Mouse (Mus musculus) neural tube, embryonic 13.5 days (tissue): Measurements from ENCODE around the gene Cdk16. TPM values are rescaled to one million over a fixed set of nuclear protein-coding genes. Genes with fewer than 3 reads are reported as not detected.

ENCODE experiments used
- ATAC-seq: fragments of 200-750 bp; cut with Nextera tagmentation; 2 replicates; pipeline ENCODE4 v1.8.0; 2017; ENCODE audit warnings: low read depth, mild to moderate bottlenecking, moderate TSS enrichment, moderate library complexity
- H3K27ac ChIP-seq: fragments of 300-500 bp; sonication (generic); replicated peaks from 2 replicates; pipeline ENCODE4 v1.5.1; 2015; ENCODE audit warnings: moderate library complexity, mild to moderate bottlenecking, inconsistent platforms
- H3K27me3 ChIP-seq: fragments of 300-500 bp; sonication (generic); 2 replicates; pipeline ENCODE4 v1.6.1; 2015; ENCODE audit warnings: mild to moderate bottlenecking, inconsistent platforms
- H3K36me3 ChIP-seq: fragments of 300-500 bp; sonication (generic); 2 replicates; pipeline ENCODE4 v1.6.1; 2015; ENCODE audit warnings: mild to moderate bottlenecking, inconsistent platforms
- H3K4me1 ChIP-seq: fragments of 300-500 bp; sonication (generic); replicated peaks from 2 replicates; pipeline ENCODE4 v1.6.1; 2015; ENCODE audit warnings: inconsistent platforms
- H3K4me2 ChIP-seq: fragments of 300-500 bp; sonication (generic); 2 replicates; pipeline ENCODE4 v1.6.1; 2015; ENCODE audit warnings: inconsistent platforms, mild to moderate bottlenecking, moderate library complexity
- H3K4me3 ChIP-seq: fragments of 300-500 bp; sonication (generic); 2 replicates; pipeline ENCODE4 v1.5.1; 2015; ENCODE audit warnings: mild to moderate bottlenecking, inconsistent platforms
- H3K9ac ChIP-seq: fragments of 300-500 bp; sonication (generic); 2 replicates; pipeline ENCODE4 v1.6.1; 2015; ENCODE audit warnings: moderate library complexity, mild to moderate bottlenecking, inconsistent platforms
- H3K9me3 ChIP-seq: fragments of 300-500 bp; sonication (generic); 2 replicates; pipeline ENCODE4 v1.6.1; 2016; ENCODE audit warnings: inconsistent platforms
- WGBS: fragments of 180-500 bp; shearing (Covaris S2); methylation state at CpG from one replicate; pipeline ENCODE4 v1.1.7; 2015; 5-methylcytosine and 5-hydroxymethylcytosine counted together
- polyA plus RNA-seq: library from polyadenylated mRNA; unstranded; fragments of >200 nt; fragmentation: Nextera tagmentation; extraction: Ambion mirVana; gene quantifications from 2 replicates; pipeline ENCODE4 v1.2.1, GENCODE M21; 2015

The Cdk16 gene
- 145 and 146 TPM in 2 replicates for polyA plus RNA-seq

- Histone ChIP-seq H3K27me3 (no peaks in the 10 kb centered on the region), H3K27ac (peak within 1 kb of the TSS; percentile 96)
Measured at GRCm38 (mm10) chrX:20687519-20688067, at the start of gene Cdk16. Cdk16 (plus strand) TSS chrX:20687954.

GRCm38 (mm10) chrX:20638141-20638540, 49.6 kb upstream of the Cdk16 start:
- 96% methylated on average over 2 of the region's 2 CpGs for WGBS

More at GRCm38 (mm10) chrX:20687519-20688067, at the start of gene Cdk16:
- Histone ChIP-seq H3K4me1 (peaks cover 23% of the 10 kb centered on the region), H3K4me2 (peak within 1 kb of the TSS; percentile 67), H3K9ac (peak within 1 kb of the TSS; percentile 84), H3K36me3 (peaks cover 13% of the 10 kb centered on the region), H3K9me3 (no peaks in the 10 kb centered on the region), H3K4me3 (peak within 1 kb of the TSS; percentile 63)
- peak; percentile 94 for ATAC-seq
- 19% methylated on average over 16 of the region's 16 CpGs for WGBS

GRCm38 (mm10) chrX:20644780-20645179, 43.0 kb upstream of the Cdk16 start:
- ATAC-seq, result no peak
- H3K4me2 ChIP-seq, result no peak overlapping the region
- H3K27me3 ChIP-seq, result no peaks in the 10 kb centered on the region
- H3K4me3 ChIP-seq, result no peak overlapping the region
- WGBS, result 85% methylated on average over 5 of the region's 5 CpGs
- no peaks in the 10 kb centered on the region for H3K9me3 ChIP-seq
- H3K36me3 ChIP-seq, result peaks cover 80% of the 10 kb centered on the region
- H3K9ac ChIP-seq, result no peak overlapping the region
- no peaks in the 10 kb centered on the region for H3K4me1 ChIP-seq
- H3K27ac ChIP-seq, result no peak overlapping the region

More at GRCm38 (mm10) chrX:20638141-20638540, 49.6 kb upstream of the Cdk16 start:
- no peak overlapping the region for H3K4me3 ChIP-seq
- H3K4me2 ChIP-seq, result no peak overlapping the region
- H3K27ac ChIP-seq, result no peak overlapping the region
- H3K9ac ChIP-seq, result no peak overlapping the region
- no peaks in the 10 kb centered on the region for H3K9me3 ChIP-seq
- H3K27me3 ChIP-seq, result no peaks in the 10 kb centered on the region
- peaks cover 60% of the 10 kb centered on the region for H3K36me3 ChIP-seq
- no peaks in the 10 kb centered on the region for H3K4me1 ChIP-seq
- no peak for ATAC-seq

GRCm38 (mm10) chrX:20657593-20657992, 30.2 kb upstream of the Cdk16 start:
- WGBS, result 34% methylated on average over 5 of the region's 5 CpGs
- H3K27ac ChIP-seq, result no peak overlapping the region
- no peak for ATAC-seq

GRCm38 (mm10) chrX:20658026-20658652, 29.6 kb upstream of the Cdk16 start, which contains the start of gene Uba1:
Uba1 (plus strand) TSS chrX:20658326.
- H3K9me3 ChIP-seq, result no peaks in the 10 kb centered on the region

More at GRCm38 (mm10) chrX:20657593-20657992, 30.2 kb upstream of the Cdk16 start:
- Histone ChIP-seq H3K27me3 (no peaks in the 10 kb centered on the region), H3K36me3 (no peaks in the 10 kb centered on the region), H3K9me3 (no peaks in the 10 kb centered on the region), H3K9ac (0 out of 2 replicates have a peak overlapping the region, but pooled peaks have one; percentile 41), H3K4me1 (0 out of 2 replicates have a peak, but pooled peaks cover 7% of the 10 kb centered on the region), H3K4me2 (peak overlapping the region; percentile 70), H3K4me3 (peak overlapping the region; percentile 48)

GRCm38 (mm10) chrX:20658891-20659406, 28.8 kb upstream of the Cdk16 start:
- no peaks in the 10 kb centered on the region for H3K27me3 ChIP-seq
- H3K27ac ChIP-seq, result no peak overlapping the region
- no peaks in the 10 kb centered on the region for H3K9me3 ChIP-seq
- H3K9ac ChIP-seq, result peak overlapping the region; percentile 63
- no peaks in the 10 kb centered on the region for H3K36me3 ChIP-seq
- ATAC-seq, result no peak
- peak overlapping the region; percentile 48 for H3K4me3 ChIP-seq
- H3K4me1 ChIP-seq, result 0 out of 2 replicates have a peak, but pooled peaks cover 7% of the 10 kb centered on the region
- 19% methylated on average over 24 of the region's 24 CpGs for WGBS
- H3K4me2 ChIP-seq, result peak overlapping the region; percentile 70

More at GRCm38 (mm10) chrX:20658026-20658652, 29.6 kb upstream of the Cdk16 start, which contains the start of gene Uba1:
- Histone ChIP-seq H3K27me3 (no peaks in the 10 kb centered on the region), H3K36me3 (no peaks in the 10 kb centered on the region), H3K27ac (peak within 1 kb of the TSS; percentile 28; the same call in 1 of the 2 replicates), H3K4me1 (0 out of 2 replicates have a peak, but pooled peaks cover 7% of the 10 kb centered on the region), H3K4me2 (peak within 1 kb of the TSS; percentile 70), H3K4me3 (peak within 1 kb of the TSS; percentile 48), H3K9ac (peak within 1 kb of the TSS; percentile 63)
- peak; percentile 88 for ATAC-seq
- WGBS, result 22% methylated on average over 27 of the region's 27 CpGs

- WGBS, result 30% methylated on average over 5 of the region's 5 CpGs
- Histone ChIP-seq H3K9ac (no peak overlapping the region), H3K4me3 (peak overlapping the region; percentile 65; the same call in 1 of the 2 replicates), H3K36me3 (peaks cover 11% of the 10 kb centered on the region), H3K27ac (peak overlapping the region; percentile 93), H3K27me3 (no peaks in the 10 kb centered on the region), H3K4me1 (peaks cover 39% of the 10 kb centered on the region), H3K4me2 (peak overlapping the region; percentile 34), H3K9me3 (no peaks in the 10 kb centered on the region)
- peak; percentile 63 for ATAC-seq
Measured at GRCm38 (mm10) chrX:20662317-20662715, 25.4 kb upstream of the Cdk16 start.

GRCm38 (mm10) chrX:20662716-20663443, 24.9 kb upstream of the Cdk16 start:
- H3K4me2 ChIP-seq, result peak overlapping the region; percentile 65
- peak; percentile 90 for ATAC-seq
- WGBS, result 18% methylated on average over 24 of the region's 28 CpGs
- H3K4me3 ChIP-seq, result peak overlapping the region; percentile 65
- H3K9ac ChIP-seq, result peak overlapping the region; percentile 87
- H3K4me1 ChIP-seq, result peaks cover 41% of the 10 kb centered on the region
- H3K27ac ChIP-seq, result peak overlapping the region; percentile 93
- H3K36me3 ChIP-seq, result peaks cover 16% of the 10 kb centered on the region
- no peaks in the 10 kb centered on the region for H3K9me3 ChIP-seq
- no peaks in the 10 kb centered on the region for H3K27me3 ChIP-seq

GRCm38 (mm10) chrX:20663444-20663790, 24.3 kb upstream of the Cdk16 start:
- 15% methylated on average over 9 of the region's 9 CpGs for WGBS
- Histone ChIP-seq H3K9ac (peak overlapping the region; percentile 87), H3K27ac (peak overlapping the region; percentile 93), H3K4me2 (peak overlapping the region; percentile 65), H3K4me3 (peak overlapping the region; percentile 65), H3K4me1 (peaks cover 41% of the 10 kb centered on the region), H3K36me3 (peaks cover 21% of the 10 kb centered on the region), H3K9me3 (no peaks in the 10 kb centered on the region), H3K27me3 (no peaks in the 10 kb centered on the region)
- peak; percentile 11 for ATAC-seq

- 21% methylated on average over 33 of the region's 33 CpGs for WGBS
- H3K36me3 ChIP-seq, result peaks cover 11% of the 10 kb centered on the region
- peak overlapping the region; percentile 96 for H3K27ac ChIP-seq
- ATAC-seq, result peak; percentile 97
- peak overlapping the region; percentile 84 for H3K9ac ChIP-seq
- H3K4me1 ChIP-seq, result peaks cover 23% of the 10 kb centered on the region
- H3K4me2 ChIP-seq, result peak overlapping the region; percentile 67
- no peaks in the 10 kb centered on the region for H3K27me3 ChIP-seq
- no peaks in the 10 kb centered on the region for H3K9me3 ChIP-seq
- peak overlapping the region; percentile 63 for H3K4me3 ChIP-seq
Measured at GRCm38 (mm10) chrX:20688068-20688547, 354 bp downstream of the Cdk16 start.

GRCm38 (mm10) chrX:20688615-20689014, 861 bp downstream of the Cdk16 start:
- peak; percentile 52 for ATAC-seq
- no peaks in the 10 kb centered on the region for H3K9me3 ChIP-seq
- H3K36me3 ChIP-seq, result peaks cover 13% of the 10 kb centered on the region
- H3K4me1 ChIP-seq, result peaks cover 23% of the 10 kb centered on the region
- no peaks in the 10 kb centered on the region for H3K27me3 ChIP-seq
- H3K4me3 ChIP-seq, result peak overlapping the region; percentile 63
- peak overlapping the region; percentile 67 for H3K4me2 ChIP-seq
- peak overlapping the region; percentile 96 for H3K27ac ChIP-seq
- 14% methylated on average over 21 of the region's 35 CpGs for WGBS
- peak overlapping the region; percentile 84 for H3K9ac ChIP-seq
